Mouse (Mus musculus): ENCODE measurements at regions not wholly inside any gene's neighbourhood (a gene's known extent, or its start where the extent isn't known, plus 50 kb on each side); places are given as distances from the start of the nearest gene placed in this dataset.

- DNase-seq (ENCODE audit: low spot score) = no peak
- ATAC-seq (replicated peaks; ENCODE audit: low FRiP score) = no peak
- no peak overlapping the region for H3K27ac ChIP-seq (ENCODE audit: low read depth, low read length)
- H3K4me3 ChIP-seq (ENCODE audit: low read depth, low read length) = no peak overlapping the region
- no peaks in the 10 kb centered on the region for H3K9me3 ChIP-seq (ENCODE audit: control insufficient read depth, low read length)
- H3K27me3 ChIP-seq (ENCODE audit: control insufficient read depth, insufficient read depth, low read length) = no peaks in the 10 kb centered on the region
- no peak overlapping the region for H3K9ac ChIP-seq (ENCODE audit: low read length)
- H3K4me1 ChIP-seq (replicated peaks; ENCODE audit: control insufficient read depth, insufficient read depth, low read length) = no peaks in the 10 kb centered on the region
- WGBS = 79% methylated on average over 5 of the region's 5 CpGs
- H3K36me3 ChIP-seq (ENCODE audit: control insufficient read depth, insufficient read depth, low read length) = no peaks in the 10 kb centered on the region
- no peak overlapping the region for H3K4me2 ChIP-seq (ENCODE audit: low read depth, low read length, severe bottlenecking)
Observed at GRCm38 (mm10) chr2:137925488-137925887, 330.9 kb upstream of the Btbd3 start.

- ATAC-seq (replicated peaks; ENCODE audit: low FRiP score) = no peak
- Histone ChIP-seq H3K4me1 (replicated peaks; ENCODE audit: control insufficient read depth, insufficient read depth, low read length) (no peaks in the 10 kb centered on the region), H3K9me3 (ENCODE audit: control insufficient read depth, low read length) (no peaks in the 10 kb centered on the region), H3K36me3 (ENCODE audit: control insufficient read depth, insufficient read depth, low read length) (no peaks in the 10 kb centered on the region), H3K4me3 (ENCODE audit: low read depth, low read length) (no peak overlapping the region), H3K9ac (ENCODE audit: low read length) (no peak overlapping the region), H3K4me2 (ENCODE audit: low read depth, low read length, severe bottlenecking) (no peak overlapping the region), H3K27ac (ENCODE audit: low read depth, low read length) (no peak overlapping the region), H3K27me3 (ENCODE audit: control insufficient read depth, insufficient read depth, low read length) (no peaks in the 10 kb centered on the region)
- no peak for DNase-seq (ENCODE audit: low spot score)
- WGBS = 72% methylated on average over 2 of the region's 2 CpGs
Observed at GRCm38 (mm10) chr2:137924576-137924975, 331.8 kb upstream of the Btbd3 start.

GRCm38 (mm10) chr2:137898425-137898824, 357.9 kb upstream of the Btbd3 start:
- DNase-seq (ENCODE audit: low spot score) (no peak), ATAC-seq (replicated peaks; ENCODE audit: low FRiP score) (no peak)
- Histone ChIP-seq H3K36me3 (ENCODE audit: control insufficient read depth, insufficient read depth, low read length) (no peaks in the 10 kb centered on the region), H3K9ac (ENCODE audit: low read length) (no peak overlapping the region), H3K4me1 (replicated peaks; ENCODE audit: control insufficient read depth, insufficient read depth, low read length) (no peaks in the 10 kb centered on the region), H3K4me3 (ENCODE audit: low read depth, low read length) (no peak overlapping the region), H3K4me2 (ENCODE audit: low read depth, low read length, severe bottlenecking) (no peak overlapping the region), H3K9me3 (ENCODE audit: control insufficient read depth, low read length) (no peaks in the 10 kb centered on the region), H3K27ac (ENCODE audit: low read depth, low read length) (no peak overlapping the region), H3K27me3 (ENCODE audit: control insufficient read depth, insufficient read depth, low read length) (no peaks in the 10 kb centered on the region)

- no peaks in the 10 kb centered on the region for H3K4me1 ChIP-seq (replicated peaks; ENCODE audit: control insufficient read depth, insufficient read depth, low read length)
- no peak overlapping the region for H3K9ac ChIP-seq (ENCODE audit: low read length)
- no peak overlapping the region for H3K4me2 ChIP-seq (ENCODE audit: low read depth, low read length, severe bottlenecking)
- H3K9me3 ChIP-seq (ENCODE audit: control insufficient read depth, low read length) = no peaks in the 10 kb centered on the region
- H3K36me3 ChIP-seq (ENCODE audit: control insufficient read depth, insufficient read depth, low read length) = no peaks in the 10 kb centered on the region
- DNase-seq (ENCODE audit: low spot score) (no peak), ATAC-seq (replicated peaks; ENCODE audit: low FRiP score) (no peak)
- H3K4me3 ChIP-seq (ENCODE audit: low read depth, low read length) = no peak overlapping the region
- no peak overlapping the region for H3K27ac ChIP-seq (ENCODE audit: low read depth, low read length)
- WGBS = 93% methylated on average over 7 of the region's 7 CpGs
- no peaks in the 10 kb centered on the region for H3K27me3 ChIP-seq (ENCODE audit: control insufficient read depth, insufficient read depth, low read length)
Observed at GRCm38 (mm10) chr2:137880211-137881031, 375.9 kb upstream of the Btbd3 start.

GRCm38 (mm10) chr2:137869676-137870075, 386.7 kb upstream of the Btbd3 start:
- no peak overlapping the region for H3K4me2 ChIP-seq (ENCODE audit: low read depth, low read length, severe bottlenecking)
- H3K27ac ChIP-seq (ENCODE audit: low read depth, low read length) = no peak overlapping the region
- no peak for ATAC-seq (replicated peaks; ENCODE audit: low FRiP score)
- no peaks in the 10 kb centered on the region for H3K9me3 ChIP-seq (ENCODE audit: control insufficient read depth, low read length)
- DNase-seq (ENCODE audit: low spot score) = no peak
- H3K36me3 ChIP-seq (ENCODE audit: control insufficient read depth, insufficient read depth, low read length) = no peaks in the 10 kb centered on the region
- 80% methylated on average over 4 of the region's 4 CpGs for WGBS
- H3K4me3 ChIP-seq (ENCODE audit: low read depth, low read length) = no peak overlapping the region
- no peak overlapping the region for H3K9ac ChIP-seq (ENCODE audit: low read length)
- no peaks in the 10 kb centered on the region for H3K27me3 ChIP-seq (ENCODE audit: control insufficient read depth, insufficient read depth, low read length)
- no peaks in the 10 kb centered on the region for H3K4me1 ChIP-seq (replicated peaks; ENCODE audit: control insufficient read depth, insufficient read depth, low read length)

GRCm38 (mm10) chr2:137854494-137854893, 401.9 kb upstream of the Btbd3 start:
- 81% methylated on average over 4 of the region's 4 CpGs for WGBS
- DNase-seq (ENCODE audit: low spot score) (no peak), ATAC-seq (replicated peaks; ENCODE audit: low FRiP score) (no peak)
- Histone ChIP-seq H3K36me3 (ENCODE audit: control insufficient read depth, insufficient read depth, low read length) (no peaks in the 10 kb centered on the region), H3K4me3 (ENCODE audit: low read depth, low read length) (no peak overlapping the region), H3K9ac (ENCODE audit: low read length) (no peak overlapping the region), H3K27me3 (ENCODE audit: control insufficient read depth, insufficient read depth, low read length) (no peaks in the 10 kb centered on the region), H3K27ac (ENCODE audit: low read depth, low read length) (no peak overlapping the region), H3K4me1 (replicated peaks; ENCODE audit: control insufficient read depth, insufficient read depth, low read length) (no peaks in the 10 kb centered on the region), H3K9me3 (ENCODE audit: control insufficient read depth, low read length) (no peaks in the 10 kb centered on the region), H3K4me2 (ENCODE audit: low read depth, low read length, severe bottlenecking) (no peak overlapping the region)

- Histone ChIP-seq H3K27ac (ENCODE audit: low read depth, low read length) (no peak overlapping the region), H3K9ac (ENCODE audit: low read length) (no peak overlapping the region), H3K4me3 (ENCODE audit: low read depth, low read length) (no peak overlapping the region), H3K27me3 (ENCODE audit: control insufficient read depth, insufficient read depth, low read length) (no peaks in the 10 kb centered on the region), H3K9me3 (ENCODE audit: control insufficient read depth, low read length) (no peaks in the 10 kb centered on the region), H3K4me2 (ENCODE audit: low read depth, low read length, severe bottlenecking) (no peak overlapping the region), H3K4me1 (replicated peaks; ENCODE audit: control insufficient read depth, insufficient read depth, low read length) (no peaks in the 10 kb centered on the region), H3K36me3 (ENCODE audit: control insufficient read depth, insufficient read depth, low read length) (no peaks in the 10 kb centered on the region)
- DNase-seq (ENCODE audit: low spot score) (no peak), ATAC-seq (replicated peaks; ENCODE audit: low FRiP score) (no peak)
- 84% methylated on average over 10 of the region's 10 CpGs for WGBS
Observed at GRCm38 (mm10) chr2:137853399-137854259, 402.7 kb upstream of the Btbd3 start.

- Histone ChIP-seq H3K27me3 (ENCODE audit: control insufficient read depth, insufficient read depth, low read length) (no peaks in the 10 kb centered on the region), H3K36me3 (ENCODE audit: control insufficient read depth, insufficient read depth, low read length) (no peaks in the 10 kb centered on the region), H3K9ac (ENCODE audit: low read length) (no peak overlapping the region), H3K4me1 (replicated peaks; ENCODE audit: control insufficient read depth, insufficient read depth, low read length) (no peaks in the 10 kb centered on the region), H3K4me2 (ENCODE audit: low read depth, low read length, severe bottlenecking) (no peak overlapping the region), H3K27ac (ENCODE audit: low read depth, low read length) (no peak overlapping the region), H3K9me3 (ENCODE audit: control insufficient read depth, low read length) (no peaks in the 10 kb centered on the region), H3K4me3 (ENCODE audit: low read depth, low read length) (no peak overlapping the region)
- DNase-seq (ENCODE audit: low spot score) (no peak), ATAC-seq (replicated peaks; ENCODE audit: low FRiP score) (no peak)
- WGBS = 64% methylated on average over 2 of the region's 2 CpGs
Observed at GRCm38 (mm10) chr2:137847901-137848300, 408.5 kb upstream of the Btbd3 start.
